Mouse (Mus musculus) kidney, adult 2 months (tissue): Measurements from ENCODE around the gene Arhgef28.

ENCODE experiments used
- CTCF ChIP-seq: fragments of 200-500 bp; conservative IDR thresholded peaks from 2 replicates; pipeline ENCODE4 v1.5.1; 2011; ENCODE audit warnings: low read depth, mild to moderate bottlenecking, control low read depth, low read length, moderate library complexity, mixed read lengths; ENCODE audit not compliant: insufficient read depth, insufficient read length
- POLR2A ChIP-seq: fragments of 200-500 bp; IDR thresholded peaks from one replicate; pipeline ENCODE4 v1.6.1; 2011; ENCODE audit warnings: low read depth, low read length, control low read depth

DNA sequence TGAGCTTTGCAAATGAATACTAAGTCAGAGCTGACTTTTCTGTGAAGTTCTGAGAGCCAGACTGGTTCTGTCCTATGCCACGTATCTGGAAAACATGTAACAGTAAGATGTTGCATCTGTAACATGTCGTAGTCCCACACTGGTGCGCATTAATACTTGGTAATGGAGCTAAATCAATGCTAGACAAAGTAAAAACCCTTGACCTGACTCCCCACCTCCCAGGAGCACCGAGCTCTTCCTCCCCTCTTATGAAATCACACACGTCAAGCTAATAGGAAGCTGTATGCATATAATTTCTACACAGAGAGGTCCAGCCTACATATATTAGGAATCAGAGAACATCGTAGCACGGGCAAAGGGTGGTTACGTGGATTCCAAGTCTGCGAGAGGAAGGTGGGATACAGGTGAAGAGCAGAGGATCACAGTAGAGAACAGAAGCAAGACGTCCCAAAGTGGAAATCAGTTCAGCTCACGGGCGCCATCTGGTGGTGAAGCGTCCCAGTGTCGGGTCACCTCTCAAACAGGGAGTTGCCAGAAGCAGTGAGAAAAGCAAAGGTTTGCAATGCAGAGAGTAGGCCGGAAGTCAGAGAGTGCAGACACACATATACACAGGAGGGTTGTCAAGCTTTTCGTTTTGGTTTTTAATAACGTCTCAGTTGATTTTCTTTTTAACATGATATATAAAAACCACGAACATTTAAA, 267.5 kb downstream of the Arhgef28 start:
- TF ChIP-seq POLR2A (no peak), CTCF (peak; percentile 88)
